Mouse (Mus musculus): ENCODE data around the gene Adgrl3. TPM values are rescaled to one million over a fixed set of nuclear protein-coding genes. Genes with fewer than 3 reads are reported as not detected.

The Adgrl3 gene
- polyA plus RNA-seq, 1 experiment from 2014 or later: 8.5 TPM

DNA sequence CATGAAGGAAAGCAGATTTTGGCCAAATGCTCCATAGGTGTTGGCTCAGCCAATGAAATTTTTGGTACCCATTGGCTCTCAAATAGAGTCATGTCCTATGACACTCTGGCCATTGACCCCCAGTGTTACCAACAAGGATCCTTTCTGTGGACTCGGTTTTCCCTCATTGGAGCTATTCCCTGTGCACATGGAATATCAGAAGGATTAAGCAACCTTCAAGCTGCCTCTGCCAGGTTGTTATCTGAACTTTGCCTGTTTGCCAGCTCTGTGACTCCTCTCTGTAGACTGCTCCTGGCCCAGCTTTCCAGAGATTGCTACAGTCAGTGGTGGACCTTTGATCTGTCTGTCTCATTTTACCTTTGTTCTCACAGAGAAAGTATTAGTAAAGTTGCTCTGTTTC lies 548.8 kb downstream of the Adgrl3 start:
- Histone ChIP-seq H3K4me3 (ENCODE audit: control insufficient read depth in 1 of 2, insufficient read depth in 1 of 2, low read depth in 1 of 2, low read length in 2 of 2) (no peak overlapping the region), H3K9ac (ENCODE audit: low read length) (no peak overlapping the region), H3K4me2 (ENCODE audit: low read length) (no peak overlapping the region), H3K4me1 (ENCODE audit: control insufficient read depth in 2 of 2, insufficient read depth in 2 of 2, low read length in 2 of 2) (no peaks in the 10 kb centered on the region), H3K27me3 (ENCODE audit: control insufficient read depth, insufficient read depth, low read length) (no peaks in the 10 kb centered on the region), H3K9me3 (ENCODE audit: control insufficient read depth, low read length) (no peaks in the 10 kb centered on the region), H3K27ac (replicated peaks in 1 of 2; ENCODE audit: control insufficient read depth in 1 of 2, insufficient read depth in 1 of 2, low read depth in 2 of 2, low read length in 2 of 2) (no peak overlapping the region), H3K36me3 (ENCODE audit: control insufficient read depth, insufficient read depth, low read length) (no peaks in the 10 kb centered on the region)
- 65% methylated on average over 1 of the region's 1 CpGs for WGBS
- no peak for ATAC-seq (ENCODE audit: insufficient number of reproducible peaks, insufficient read depth, low FRiP score, low read depth)

DNA sequence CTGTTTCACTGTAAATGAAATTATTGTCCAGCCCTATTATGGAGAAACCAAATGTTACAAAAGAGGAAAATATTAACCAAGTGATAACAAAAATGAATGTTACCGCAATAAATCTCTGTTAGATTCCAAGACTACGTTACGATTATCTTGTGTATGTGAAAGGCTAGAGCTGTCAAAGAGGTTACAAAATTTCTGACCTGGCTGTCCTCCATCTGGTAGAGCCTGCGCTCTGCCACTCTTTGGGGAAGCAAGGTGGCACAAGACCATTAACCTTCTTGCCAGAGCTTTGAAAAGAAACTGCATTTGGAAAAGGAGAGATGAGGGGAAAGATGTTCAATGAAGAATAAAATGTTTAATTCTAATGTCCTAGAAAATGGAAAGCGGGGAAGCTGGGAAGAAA lies 562.9 kb downstream of the Adgrl3 start:
- WGBS: 85% methylated on average over 5 of the region's 5 CpGs
- H3K4me3 ChIP-seq (ENCODE audit: control insufficient read depth in 1 of 2, insufficient read depth in 1 of 2, low read depth in 1 of 2, low read length in 2 of 2): no peak overlapping the region
- no peaks in the 10 kb centered on the region for H3K36me3 ChIP-seq (ENCODE audit: control insufficient read depth, insufficient read depth, low read length)
- ATAC-seq (ENCODE audit: insufficient number of reproducible peaks, insufficient read depth, low FRiP score, low read depth): no peak
- H3K4me1 ChIP-seq (ENCODE audit: control insufficient read depth in 2 of 2, insufficient read depth in 2 of 2, low read length in 2 of 2): no peaks in the 10 kb centered on the region
- no peak overlapping the region for H3K9ac ChIP-seq (ENCODE audit: low read length)
- no peaks in the 10 kb centered on the region for H3K9me3 ChIP-seq (ENCODE audit: control insufficient read depth, low read length)
- no peak overlapping the region for H3K4me2 ChIP-seq (ENCODE audit: low read length)
- H3K27ac ChIP-seq (replicated peaks in 1 of 2; ENCODE audit: control insufficient read depth in 1 of 2, insufficient read depth in 1 of 2, low read depth in 2 of 2, low read length in 2 of 2): no peak overlapping the region
- H3K27me3 ChIP-seq (ENCODE audit: control insufficient read depth, insufficient read depth, low read length): no peaks in the 10 kb centered on the region

DNA sequence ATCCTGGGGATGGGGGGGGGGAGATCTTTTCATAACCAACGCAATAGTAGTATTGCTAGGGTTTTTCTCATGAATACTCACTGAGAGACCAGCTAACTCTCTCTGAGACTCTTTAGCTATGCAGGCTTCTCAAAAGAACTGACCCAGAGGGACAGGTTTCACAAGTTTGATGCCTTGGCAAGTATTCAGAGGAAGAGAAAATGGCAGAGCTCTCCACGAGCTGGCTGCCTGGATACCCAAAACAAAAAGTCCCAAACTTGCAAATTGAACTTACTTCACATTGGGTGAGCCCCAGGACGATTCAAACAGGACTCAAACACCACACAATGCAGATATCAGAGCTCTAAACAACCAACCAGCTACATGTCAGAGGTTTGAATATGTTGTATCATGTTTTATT lies 563.5 kb downstream of the Adgrl3 start:
- Histone ChIP-seq H3K9me3 (ENCODE audit: control insufficient read depth, low read length) (no peaks in the 10 kb centered on the region), H3K4me3 (ENCODE audit: control insufficient read depth in 1 of 2, insufficient read depth in 1 of 2, low read depth in 1 of 2, low read length in 2 of 2) (no peak overlapping the region), H3K9ac (ENCODE audit: low read length) (no peak overlapping the region), H3K36me3 (ENCODE audit: control insufficient read depth, insufficient read depth, low read length) (no peaks in the 10 kb centered on the region), H3K4me1 (ENCODE audit: control insufficient read depth in 2 of 2, insufficient read depth in 2 of 2, low read length in 2 of 2) (no peaks in the 10 kb centered on the region), H3K27ac (replicated peaks in 1 of 2; ENCODE audit: control insufficient read depth in 1 of 2, insufficient read depth in 1 of 2, low read depth in 2 of 2, low read length in 2 of 2) (no peak overlapping the region), H3K4me2 (ENCODE audit: low read length) (no peak overlapping the region), H3K27me3 (ENCODE audit: control insufficient read depth, insufficient read depth, low read length) (no peaks in the 10 kb centered on the region)
- no peak for ATAC-seq (ENCODE audit: insufficient number of reproducible peaks, insufficient read depth, low FRiP score, low read depth)
- 51% methylated on average over 3 of the region's 3 CpGs for WGBS

DNA sequence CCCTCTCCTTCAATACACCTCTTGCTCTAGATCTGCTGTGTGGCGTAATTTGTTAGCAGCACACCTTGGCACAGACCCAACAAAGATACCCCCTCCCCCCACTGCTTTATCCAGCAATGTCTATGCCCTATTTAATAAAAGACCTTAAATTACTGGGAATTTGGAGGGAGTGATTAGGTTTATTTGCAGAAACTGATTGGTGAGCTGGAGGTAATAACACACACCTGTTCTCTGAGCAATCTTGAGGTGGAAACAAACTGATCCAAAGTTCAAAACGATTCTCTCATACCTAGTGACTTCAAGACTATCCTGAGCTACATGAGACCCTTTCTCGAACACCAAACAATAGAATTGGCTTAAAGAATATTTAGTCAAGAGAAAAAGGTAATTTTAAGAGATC lies 565.0 kb downstream of the Adgrl3 start:
- Histone ChIP-seq H3K4me3 (ENCODE audit: control insufficient read depth in 1 of 2, insufficient read depth in 1 of 2, low read depth in 1 of 2, low read length in 2 of 2) (no peak overlapping the region), H3K27me3 (ENCODE audit: control insufficient read depth, insufficient read depth, low read length) (no peaks in the 10 kb centered on the region), H3K9me3 (ENCODE audit: control insufficient read depth, low read length) (no peaks in the 10 kb centered on the region), H3K36me3 (ENCODE audit: control insufficient read depth, insufficient read depth, low read length) (no peaks in the 10 kb centered on the region), H3K27ac (replicated peaks in 1 of 2; ENCODE audit: control insufficient read depth in 1 of 2, insufficient read depth in 1 of 2, low read depth in 2 of 2, low read length in 2 of 2) (no peak overlapping the region), H3K9ac (ENCODE audit: low read length) (no peak overlapping the region), H3K4me2 (ENCODE audit: low read length) (no peak overlapping the region), H3K4me1 (ENCODE audit: control insufficient read depth in 2 of 2, insufficient read depth in 2 of 2, low read length in 2 of 2) (no peaks in the 10 kb centered on the region)
- no peak for ATAC-seq (ENCODE audit: insufficient number of reproducible peaks, insufficient read depth, low FRiP score, low read depth)
- WGBS: 71% methylated on average over 3 of the region's 3 CpGs

DNA sequence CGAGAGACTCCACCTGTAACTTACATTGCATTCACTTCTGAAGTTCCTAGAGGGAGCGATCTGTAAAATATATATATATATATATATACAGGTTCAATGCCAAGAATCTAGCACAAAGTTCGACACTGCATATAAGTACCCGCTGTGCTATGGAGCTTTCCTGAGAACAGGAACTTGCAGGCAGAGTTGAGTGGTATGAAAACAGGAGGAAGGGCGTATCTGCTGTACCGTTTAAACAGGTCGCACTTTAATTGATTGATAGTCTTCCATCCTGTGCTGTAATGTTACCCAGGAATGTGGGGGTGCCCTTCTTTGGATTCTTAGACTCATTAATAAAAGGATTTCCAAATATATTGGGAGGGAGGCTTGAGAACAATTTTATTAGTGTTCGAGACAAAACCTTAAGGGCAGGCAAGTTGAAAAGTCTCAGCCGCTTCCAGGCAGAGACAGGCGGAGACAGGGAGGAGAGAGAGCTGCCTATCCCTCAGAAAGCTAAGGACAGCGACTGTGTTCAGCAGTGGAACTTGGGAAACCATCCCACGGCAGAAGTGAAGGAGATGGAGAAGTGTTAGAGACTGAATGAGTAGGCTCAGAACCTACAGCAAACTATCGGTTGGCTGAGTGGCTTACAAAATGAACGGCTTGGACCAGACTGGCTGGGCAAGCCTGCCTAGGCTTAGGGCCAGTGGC lies 570.2 kb downstream of the Adgrl3 start:
- H3K4me2 ChIP-seq (ENCODE audit: low read length): no peak overlapping the region
- no peaks in the 10 kb centered on the region for H3K9me3 ChIP-seq (ENCODE audit: control insufficient read depth, low read length)
- no peak overlapping the region for H3K27ac ChIP-seq (replicated peaks in 1 of 2; ENCODE audit: control insufficient read depth in 1 of 2, insufficient read depth in 1 of 2, low read depth in 2 of 2, low read length in 2 of 2)
- H3K4me1 ChIP-seq (ENCODE audit: control insufficient read depth in 2 of 2, insufficient read depth in 2 of 2, low read length in 2 of 2): no peaks in the 10 kb centered on the region
- H3K36me3 ChIP-seq (ENCODE audit: control insufficient read depth, insufficient read depth, low read length): no peaks in the 10 kb centered on the region
- H3K27me3 ChIP-seq (ENCODE audit: control insufficient read depth, insufficient read depth, low read length): no peaks in the 10 kb centered on the region
- no peak overlapping the region for H3K4me3 ChIP-seq (ENCODE audit: control insufficient read depth in 1 of 2, insufficient read depth in 1 of 2, low read depth in 1 of 2, low read length in 2 of 2)
- WGBS: 79% methylated on average over 14 of the region's 14 CpGs
- no peak overlapping the region for H3K9ac ChIP-seq (ENCODE audit: low read length)
- no peak for ATAC-seq (ENCODE audit: insufficient number of reproducible peaks, insufficient read depth, low FRiP score, low read depth)

DNA sequence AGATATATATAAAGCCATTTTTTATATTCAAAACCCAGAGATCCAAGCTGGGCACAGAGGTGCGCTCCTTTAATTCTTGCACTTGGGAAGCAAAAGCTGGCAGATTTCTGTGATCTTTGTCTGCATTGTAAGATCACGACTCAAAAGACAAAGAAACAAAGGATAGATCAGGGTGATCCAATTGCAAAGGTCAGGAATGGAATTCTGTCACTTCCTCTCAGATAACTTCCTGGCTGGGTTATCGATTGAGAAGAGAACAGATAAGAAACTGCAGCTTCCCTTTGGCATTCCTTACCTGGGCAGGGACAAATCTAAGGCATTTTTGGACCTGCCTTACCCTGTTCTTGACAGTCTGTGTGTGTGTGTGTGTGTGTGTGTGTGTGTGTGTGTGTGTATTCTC lies 571.5 kb downstream of the Adgrl3 start:
- no peaks in the 10 kb centered on the region for H3K27me3 ChIP-seq (ENCODE audit: control insufficient read depth, insufficient read depth, low read length)
- WGBS: 34% methylated on average over 3 of the region's 3 CpGs
- no peak overlapping the region for H3K4me3 ChIP-seq (ENCODE audit: control insufficient read depth in 1 of 2, insufficient read depth in 1 of 2, low read depth in 1 of 2, low read length in 2 of 2)
- no peak overlapping the region for H3K9ac ChIP-seq (ENCODE audit: low read length)
- no peak for ATAC-seq (ENCODE audit: insufficient number of reproducible peaks, insufficient read depth, low FRiP score, low read depth)
- H3K36me3 ChIP-seq (ENCODE audit: control insufficient read depth, insufficient read depth, low read length): no peaks in the 10 kb centered on the region
- no peak overlapping the region for H3K4me2 ChIP-seq (ENCODE audit: low read length)
- no peaks in the 10 kb centered on the region for H3K9me3 ChIP-seq (ENCODE audit: control insufficient read depth, low read length)
- H3K27ac ChIP-seq (replicated peaks in 1 of 2; ENCODE audit: control insufficient read depth in 1 of 2, insufficient read depth in 1 of 2, low read depth in 2 of 2, low read length in 2 of 2): no peak overlapping the region
- no peaks in the 10 kb centered on the region for H3K4me1 ChIP-seq (ENCODE audit: control insufficient read depth in 2 of 2, insufficient read depth in 2 of 2, low read length in 2 of 2)

DNA sequence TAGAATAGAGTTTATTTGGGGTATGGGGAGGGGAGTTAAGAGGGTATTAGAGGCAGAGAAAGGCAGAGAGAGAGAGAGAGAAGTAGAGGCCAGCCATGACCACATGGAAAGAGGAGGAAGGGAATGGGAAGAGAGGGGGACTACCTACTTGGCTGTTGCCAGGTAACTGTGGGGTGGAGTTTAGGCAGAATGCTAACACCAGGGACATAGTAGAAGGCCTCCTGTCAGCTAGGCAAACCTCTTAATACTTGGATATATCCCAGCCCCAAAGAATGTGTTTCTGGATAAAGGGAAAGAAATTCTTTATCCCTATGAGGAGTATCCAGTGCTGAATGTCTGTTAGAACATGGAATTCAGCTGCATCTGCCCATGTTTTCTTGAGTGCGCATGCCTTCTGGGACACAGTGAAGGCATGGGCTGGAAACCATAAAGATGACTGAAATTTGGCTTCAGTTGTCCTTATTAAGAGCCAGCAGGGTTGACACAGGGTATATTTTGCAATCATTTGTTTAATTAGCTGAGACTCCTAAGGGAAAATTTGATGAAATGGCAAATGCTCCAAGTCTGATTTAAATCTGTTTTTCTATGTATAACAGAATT lies 573.6 kb downstream of the Adgrl3 start:
- H3K4me1 ChIP-seq (ENCODE audit: control insufficient read depth in 2 of 2, insufficient read depth in 2 of 2, low read length in 2 of 2): no peaks in the 10 kb centered on the region
- H3K36me3 ChIP-seq (ENCODE audit: control insufficient read depth, insufficient read depth, low read length): no peaks in the 10 kb centered on the region
- H3K9me3 ChIP-seq (ENCODE audit: control insufficient read depth, low read length): no peaks in the 10 kb centered on the region
- H3K4me3 ChIP-seq (ENCODE audit: control insufficient read depth in 1 of 2, insufficient read depth in 1 of 2, low read depth in 1 of 2, low read length in 2 of 2): no peak overlapping the region
- no peak overlapping the region for H3K9ac ChIP-seq (ENCODE audit: low read length)
- H3K27me3 ChIP-seq (ENCODE audit: control insufficient read depth, insufficient read depth, low read length): no peaks in the 10 kb centered on the region
- H3K4me2 ChIP-seq (ENCODE audit: low read length): no peak overlapping the region
- 87% methylated on average over 1 of the region's 1 CpGs for WGBS
- ATAC-seq (ENCODE audit: insufficient number of reproducible peaks, insufficient read depth, low FRiP score, low read depth): no peak
- H3K27ac ChIP-seq (replicated peaks in 1 of 2; ENCODE audit: control insufficient read depth in 1 of 2, insufficient read depth in 1 of 2, low read depth in 2 of 2, low read length in 2 of 2): no peak overlapping the region

DNA sequence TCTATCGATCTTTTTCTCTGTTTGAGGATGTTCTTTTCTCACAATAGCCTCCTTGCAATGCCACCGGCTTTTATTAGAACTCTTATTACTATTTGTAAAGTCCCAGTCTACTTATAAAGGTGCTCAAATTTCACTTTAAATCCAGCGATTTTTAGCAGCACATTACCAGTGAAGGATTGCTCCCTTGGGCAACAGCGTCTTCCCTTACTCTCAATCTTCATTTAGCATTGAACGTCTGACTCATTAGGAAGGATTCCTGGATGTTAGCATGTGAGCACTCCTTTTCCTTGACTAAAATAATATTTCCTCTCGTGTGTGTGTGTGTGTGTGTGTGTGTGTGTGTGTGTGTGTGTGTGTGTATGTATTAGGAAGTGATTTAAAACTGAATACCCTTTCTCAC lies 578.1 kb downstream of the Adgrl3 start:
- H3K4me2 ChIP-seq (ENCODE audit: low read length): no peak overlapping the region
- H3K9ac ChIP-seq (ENCODE audit: low read length): no peak overlapping the region
- no peaks in the 10 kb centered on the region for H3K27me3 ChIP-seq (ENCODE audit: control insufficient read depth, insufficient read depth, low read length)
- no peak overlapping the region for H3K4me3 ChIP-seq (ENCODE audit: control insufficient read depth in 1 of 2, insufficient read depth in 1 of 2, low read depth in 1 of 2, low read length in 2 of 2)
- H3K9me3 ChIP-seq (ENCODE audit: control insufficient read depth, low read length): no peaks in the 10 kb centered on the region
- H3K4me1 ChIP-seq (ENCODE audit: control insufficient read depth in 2 of 2, insufficient read depth in 2 of 2, low read length in 2 of 2): no peaks in the 10 kb centered on the region
- 69% methylated on average over 6 of the region's 6 CpGs for WGBS
- no peaks in the 10 kb centered on the region for H3K36me3 ChIP-seq (ENCODE audit: control insufficient read depth, insufficient read depth, low read length)
- no peak overlapping the region for H3K27ac ChIP-seq (replicated peaks in 1 of 2; ENCODE audit: control insufficient read depth in 1 of 2, insufficient read depth in 1 of 2, low read depth in 2 of 2, low read length in 2 of 2)
- ATAC-seq (ENCODE audit: insufficient number of reproducible peaks, insufficient read depth, low FRiP score, low read depth): no peak
